Mouse (Mus musculus) neural tube, embryonic 12.5 days (tissue): ENCODE measurements around the gene Msrb3. TPM values are rescaled to one million over a fixed set of nuclear protein-coding genes. Genes with fewer than 3 reads are reported as not detected.

Source experiments
- ATAC-seq: fragments of 200-750 bp; cut with Nextera tagmentation; 2 replicates; pipeline ENCODE4 v1.8.0; 2017; ENCODE audit warnings: low read depth, mild to moderate bottlenecking, moderate TSS enrichment, moderate library complexity; ENCODE audit not compliant: low FRiP score
- H3K27ac ChIP-seq: fragments of 300-500 bp; sonication (generic); 2 replicates; pipeline ENCODE4 v1.5.1; 2016
- H3K27me3 ChIP-seq: fragments of 300-500 bp; sonication (generic); replicated peaks from 2 replicates; pipeline ENCODE4 v1.6.1; 2016; ENCODE audit warnings: mild to moderate bottlenecking
- H3K36me3 ChIP-seq: fragments of 300-500 bp; sonication (generic); 2 replicates; pipeline ENCODE4 v1.6.1; 2016; ENCODE audit warnings: mild to moderate bottlenecking
- H3K4me1 ChIP-seq: fragments of 300-500 bp; sonication (generic); 2 replicates; pipeline ENCODE4 v1.6.1; 2016
- H3K4me2 ChIP-seq: fragments of 300-500 bp; sonication (generic); replicated peaks from 2 replicates; pipeline ENCODE4 v1.6.1; 2016; ENCODE audit warnings: mild to moderate bottlenecking
- H3K4me3 ChIP-seq: fragments of 300-500 bp; sonication (generic); 2 replicates; pipeline ENCODE4 v1.5.1; 2016
- H3K9ac ChIP-seq: fragments of 300-500 bp; sonication (generic); 2 replicates; pipeline ENCODE4 v1.6.1; 2016; ENCODE audit warnings: mild to moderate bottlenecking
- H3K9me3 ChIP-seq: fragments of 300-500 bp; sonication (generic); 2 replicates; pipeline ENCODE4 v1.6.1; 2016; ENCODE audit warnings: mild to moderate bottlenecking
- WGBS: fragments of 180-500 bp; shearing (Covaris S2); methylation state at CpG from one replicate; pipeline ENCODE4 v1.1.7; 2016; 5-methylcytosine and 5-hydroxymethylcytosine counted together
- polyA plus RNA-seq: library from polyadenylated mRNA; unstranded; fragments of >200 nt; fragmentation: Nextera tagmentation; extraction: Ambion mirVana; gene quantifications from 2 replicates; pipeline ENCODE4 v1.2.1, GENCODE M21; 2016

The Msrb3 gene
- polyA plus RNA-seq, 1 experiment from 2014 or later, result 3.5 TPM

DNA sequence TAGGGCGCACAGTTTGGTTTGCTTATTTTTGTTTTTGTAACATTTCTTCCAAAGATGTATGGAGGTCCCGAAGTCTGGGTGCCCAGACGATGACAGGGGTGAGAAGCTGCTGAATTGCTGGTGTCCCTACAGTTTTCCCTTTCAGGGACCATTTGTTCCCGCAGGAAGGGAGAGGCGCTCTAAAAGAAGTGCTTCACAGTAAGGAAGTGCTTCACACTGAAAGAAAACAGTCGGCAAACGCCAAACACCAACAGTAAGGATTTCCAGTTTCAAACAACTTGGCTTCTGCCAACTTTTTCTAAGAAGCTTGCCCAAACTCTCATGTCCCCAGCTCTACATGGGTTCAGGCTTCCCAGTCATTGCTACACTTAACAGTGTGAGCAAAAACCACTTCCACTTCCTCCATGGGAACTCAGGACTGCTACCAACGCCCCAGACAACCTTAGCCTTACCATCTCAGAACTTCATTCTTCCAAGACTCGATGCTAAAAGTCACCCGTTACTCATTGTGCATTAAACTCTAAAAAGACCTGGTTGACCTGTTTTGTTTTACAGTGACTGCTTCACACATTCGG is 106.6 kb downstream of the Msrb3 start:
- H3K27ac ChIP-seq, result no peak overlapping the region
- 64% methylated on average over 11 of the region's 11 CpGs for WGBS
- no peak for ATAC-seq
- H3K27me3 ChIP-seq, result no peaks in the 10 kb centered on the region
- H3K9ac ChIP-seq, result no peak overlapping the region
- no peaks in the 10 kb centered on the region for H3K36me3 ChIP-seq
- peaks cover 10% of the 10 kb centered on the region; the same call in 1 of the 2 replicates for H3K4me1 ChIP-seq
- no peaks in the 10 kb centered on the region for H3K9me3 ChIP-seq
- H3K4me3 ChIP-seq, result no peak overlapping the region
- no peak overlapping the region for H3K4me2 ChIP-seq

- peaks cover 14% of the 10 kb centered on the region; the same call in 1 of the 2 replicates for H3K4me1 ChIP-seq
- no peak for ATAC-seq
- no peak overlapping the region for H3K27ac ChIP-seq
- H3K9me3 ChIP-seq, result no peaks in the 10 kb centered on the region
- no peak overlapping the region for H3K9ac ChIP-seq
- no peak overlapping the region for H3K4me2 ChIP-seq
- H3K27me3 ChIP-seq, result no peaks in the 10 kb centered on the region
- H3K36me3 ChIP-seq, result no peaks in the 10 kb centered on the region
- WGBS, result 89% methylated on average over 11 of the region's 11 CpGs
- H3K4me3 ChIP-seq, result no peak overlapping the region
Observed at GRCm38 (mm10) chr10:120791438-120791837, 107.5 kb downstream of the Msrb3 start.

DNA sequence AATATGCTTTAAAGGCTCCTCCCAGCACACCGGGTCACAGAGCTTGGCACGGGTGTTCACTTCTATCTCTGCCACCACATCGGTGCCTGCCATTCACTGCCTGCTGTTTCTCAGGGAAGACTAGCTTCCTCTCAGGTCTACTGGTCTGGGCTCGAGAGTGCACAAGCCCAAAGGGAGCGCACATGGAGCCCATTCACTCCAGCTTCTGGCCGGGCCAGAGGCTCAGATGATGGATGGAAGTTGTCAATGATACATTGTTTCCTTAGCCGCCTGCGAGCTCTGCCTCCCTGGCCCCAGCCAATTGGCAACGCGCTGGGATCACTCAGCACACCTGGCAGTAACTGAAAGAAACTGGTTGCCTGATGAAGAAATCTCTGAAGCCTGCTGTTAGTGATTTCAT is 111.7 kb downstream of the Msrb3 start:
- no peak for ATAC-seq
- no peak overlapping the region for H3K4me3 ChIP-seq

DNA sequence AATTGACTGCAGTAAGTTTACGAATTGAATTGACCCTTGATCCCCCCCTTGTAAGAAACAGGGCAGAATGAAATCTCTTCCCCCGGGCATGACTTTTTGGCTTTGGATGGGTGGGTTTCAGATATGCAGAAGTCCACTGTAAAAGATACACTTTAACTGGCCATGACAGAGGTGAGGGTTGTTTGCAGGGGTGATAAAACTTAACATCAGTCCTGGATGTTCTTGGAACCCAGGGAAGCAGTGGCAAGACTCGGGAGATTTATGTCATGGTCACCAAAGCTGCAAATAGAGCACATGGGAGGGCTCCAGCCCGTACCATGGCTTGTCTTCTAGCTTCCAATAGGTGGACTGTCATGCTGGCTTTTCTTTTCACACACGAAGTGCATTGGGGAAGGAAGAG is 114.4 kb downstream of the Msrb3 start:
- Histone ChIP-seq H3K36me3 (no peaks in the 10 kb centered on the region), H3K4me1 (peaks cover 17% of the 10 kb centered on the region; the same call in 1 of the 2 replicates), H3K27ac (no peak overlapping the region), H3K27me3 (no peaks in the 10 kb centered on the region), H3K4me3 (no peak overlapping the region), H3K4me2 (no peak overlapping the region), H3K9me3 (no peaks in the 10 kb centered on the region), H3K9ac (no peak overlapping the region)
- WGBS, result 30% methylated on average over 5 of the region's 5 CpGs
- ATAC-seq, result no peak

More for the DNA sequence above, 111.7 kb downstream of the Msrb3 start:
- 0 out of 2 replicates have a peak overlapping the region, but pooled peaks have one; percentile 23 for H3K4me2 ChIP-seq
- H3K27ac ChIP-seq, result no peak overlapping the region
- no peaks in the 10 kb centered on the region for H3K9me3 ChIP-seq
- peaks cover 17% of the 10 kb centered on the region; the same call in 1 of the 2 replicates for H3K4me1 ChIP-seq
- 9% methylated on average over 10 of the region's 10 CpGs for WGBS
- no peaks in the 10 kb centered on the region for H3K36me3 ChIP-seq
- H3K27me3 ChIP-seq, result no peaks in the 10 kb centered on the region
- H3K9ac ChIP-seq, result no peak overlapping the region

- Histone ChIP-seq H3K27me3 (no peaks in the 10 kb centered on the region), H3K27ac (no peak overlapping the region), H3K4me2 (no peak overlapping the region), H3K4me3 (no peak overlapping the region), H3K9me3 (no peaks in the 10 kb centered on the region), H3K36me3 (no peaks in the 10 kb centered on the region), H3K4me1 (peaks cover 17% of the 10 kb centered on the region; the same call in 1 of the 2 replicates), H3K9ac (no peak overlapping the region)
- WGBS, result 82% methylated on average over 9 of the region's 9 CpGs
- ATAC-seq, result no peak
Observed at GRCm38 (mm10) chr10:120783393-120783792, 115.5 kb downstream of the Msrb3 start.

DNA sequence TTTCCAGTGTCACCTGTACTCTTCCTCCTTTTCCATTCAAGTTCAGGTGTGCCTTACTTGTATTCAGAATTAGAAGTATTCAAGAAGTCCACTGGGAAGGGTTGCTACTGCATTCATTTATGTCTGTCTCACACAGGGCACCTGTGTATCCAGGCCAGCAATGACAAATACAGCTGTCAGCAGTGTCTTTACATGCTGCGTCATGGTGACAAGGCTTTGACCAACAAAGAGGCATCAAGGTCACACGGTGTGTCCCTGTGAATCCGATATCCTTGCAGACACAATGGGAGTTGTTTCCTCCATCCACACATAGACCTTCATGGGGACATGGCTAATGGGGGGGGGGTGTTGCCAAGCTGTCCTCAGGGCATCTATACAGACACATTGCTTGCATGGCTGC is 121.4 kb downstream of the Msrb3 start:
- Histone ChIP-seq H3K9me3 (peaks cover 6% of the 10 kb centered on the region), H3K27me3 (no peaks in the 10 kb centered on the region), H3K36me3 (no peaks in the 10 kb centered on the region), H3K4me2 (no peak overlapping the region), H3K27ac (no peak overlapping the region), H3K4me3 (no peak overlapping the region), H3K9ac (no peak overlapping the region), H3K4me1 (no peaks in the 10 kb centered on the region)
- ATAC-seq, result no peak
- WGBS, result 91% methylated on average over 3 of the region's 3 CpGs

DNA sequence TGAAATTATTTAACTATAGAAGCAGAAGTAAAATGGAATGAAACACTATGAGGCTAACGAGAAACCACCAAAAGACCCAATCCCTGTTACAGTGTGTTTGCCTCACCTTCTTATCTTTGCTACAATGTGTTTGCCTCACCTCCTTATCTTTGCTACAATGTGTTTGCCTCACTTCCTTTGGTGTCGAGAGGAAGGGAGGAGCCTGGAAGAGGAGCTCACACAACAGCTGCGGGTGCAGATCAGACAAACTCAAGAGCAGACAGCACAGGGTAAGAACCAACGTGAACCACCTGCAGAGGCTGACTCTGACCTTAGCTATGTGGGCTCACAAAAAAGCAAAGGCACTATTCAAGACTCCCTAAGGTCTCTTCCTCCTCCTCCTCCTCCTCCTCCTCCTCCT is 123.5 kb downstream of the Msrb3 start:
- peaks cover 6% of the 10 kb centered on the region for H3K9me3 ChIP-seq
- no peak overlapping the region for H3K9ac ChIP-seq
- H3K4me1 ChIP-seq, result no peaks in the 10 kb centered on the region
- H3K4me3 ChIP-seq, result no peak overlapping the region
- WGBS, result 92% methylated on average over 4 of the region's 4 CpGs
- ATAC-seq, result no peak
- no peak overlapping the region for H3K27ac ChIP-seq
- no peak overlapping the region for H3K4me2 ChIP-seq
- H3K27me3 ChIP-seq, result no peaks in the 10 kb centered on the region
- no peaks in the 10 kb centered on the region for H3K36me3 ChIP-seq

GRCm38 (mm10) chr10:120767418-120767817 is 131.5 kb downstream of the Msrb3 start:
- Histone ChIP-seq H3K9ac (no peak overlapping the region), H3K27ac (no peak overlapping the region), H3K4me2 (no peak overlapping the region), H3K9me3 (no peaks in the 10 kb centered on the region), H3K36me3 (no peaks in the 10 kb centered on the region), H3K4me3 (no peak overlapping the region), H3K4me1 (peaks cover 18% of the 10 kb centered on the region), H3K27me3 (no peaks in the 10 kb centered on the region)
- ATAC-seq, result no peak
- WGBS, result 91% methylated on average over 3 of the region's 3 CpGs

DNA sequence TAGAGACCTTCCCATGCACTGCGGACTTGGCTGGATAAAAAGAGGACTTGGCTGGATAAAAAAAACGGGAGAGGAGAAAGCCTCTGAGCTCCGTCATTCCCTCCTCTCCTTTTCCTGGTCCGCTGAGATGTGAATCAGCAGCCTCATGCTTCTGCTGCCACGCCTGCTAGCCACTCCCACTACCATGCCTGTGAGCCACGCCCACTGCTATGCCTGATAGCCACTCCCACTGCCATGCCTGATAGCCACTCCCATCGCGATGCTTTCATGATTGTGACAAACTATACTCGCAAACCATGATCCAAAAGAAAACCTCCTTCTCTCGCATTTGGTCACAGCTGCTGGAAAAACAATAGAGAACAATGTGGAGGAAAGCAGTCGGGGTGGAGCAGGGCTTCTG is 133.5 kb downstream of the Msrb3 start:
- no peaks in the 10 kb centered on the region for H3K9me3 ChIP-seq

DNA sequence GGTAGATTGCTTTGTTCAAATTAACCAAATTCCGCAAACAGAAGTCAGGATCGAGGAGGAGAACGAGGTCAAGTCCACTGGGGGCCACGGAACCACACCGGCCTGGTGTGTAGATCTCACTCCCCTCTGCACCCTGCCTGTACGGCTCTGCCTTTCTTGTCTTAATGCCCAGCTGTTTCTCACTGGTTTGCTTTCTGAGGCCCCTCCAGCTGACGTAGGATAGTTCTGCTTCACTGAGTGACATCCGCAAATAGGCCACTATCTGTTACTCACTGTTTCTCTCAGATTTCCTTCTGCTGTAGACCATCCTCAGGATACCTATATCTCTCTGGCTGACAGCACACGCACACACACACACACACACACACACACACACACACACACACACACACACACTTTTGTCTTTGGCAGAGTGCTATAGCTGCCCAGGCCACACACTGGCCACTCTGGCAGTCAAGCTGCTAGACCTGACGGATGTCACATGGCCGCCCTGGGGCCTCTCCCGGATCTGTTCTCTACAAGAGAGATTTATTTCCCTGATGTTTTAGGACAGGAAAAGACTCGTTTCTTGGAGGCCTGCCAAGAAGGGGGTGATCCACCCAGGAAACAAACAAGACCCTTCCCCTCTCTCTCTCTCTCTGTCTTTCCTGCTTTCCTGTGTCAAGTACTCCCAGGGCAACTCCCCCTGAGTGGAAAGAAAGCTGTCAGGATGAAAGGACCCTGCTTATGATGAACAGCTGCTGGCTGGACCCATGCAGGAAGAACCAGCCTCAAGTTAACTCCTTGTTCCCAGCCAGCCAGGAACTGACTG is 135.0 kb downstream of the Msrb3 start:
- Histone ChIP-seq H3K9me3 (no peaks in the 10 kb centered on the region), H3K4me2 (peak overlapping the region; percentile 36), H3K9ac (0 out of 2 replicates have a peak overlapping the region, but pooled peaks have one; percentile 3), H3K36me3 (no peaks in the 10 kb centered on the region), H3K4me1 (peaks cover 18% of the 10 kb centered on the region), H3K4me3 (no peak overlapping the region), H3K27me3 (no peaks in the 10 kb centered on the region), H3K27ac (0 out of 2 replicates have a peak overlapping the region, but pooled peaks have one; percentile 32)
- 43% methylated on average over 13 of the region's 13 CpGs for WGBS
- peak; percentile 95 for ATAC-seq

More for the DNA sequence above, 133.5 kb downstream of the Msrb3 start:
- no peak overlapping the region for H3K27ac ChIP-seq
- H3K27me3 ChIP-seq, result no peaks in the 10 kb centered on the region
- no peak overlapping the region for H3K4me2 ChIP-seq
- WGBS, result 90% methylated on average over 11 of the region's 11 CpGs
- no peaks in the 10 kb centered on the region for H3K36me3 ChIP-seq
- peaks cover 18% of the 10 kb centered on the region for H3K4me1 ChIP-seq
- no peak for ATAC-seq
- H3K9ac ChIP-seq, result no peak overlapping the region
- H3K4me3 ChIP-seq, result no peak overlapping the region

- no peak overlapping the region for H3K27ac ChIP-seq
- 78% methylated on average over 12 of the region's 12 CpGs for WGBS
- 0 out of 2 replicates have a peak, but pooled peaks have one; percentile 23 for ATAC-seq
- no peak overlapping the region for H3K9ac ChIP-seq
- no peaks in the 10 kb centered on the region for H3K36me3 ChIP-seq
- H3K4me1 ChIP-seq, result peaks cover 18% of the 10 kb centered on the region
- H3K4me3 ChIP-seq, result no peak overlapping the region
- H3K27me3 ChIP-seq, result no peaks in the 10 kb centered on the region
- no peak overlapping the region for H3K4me2 ChIP-seq
- no peaks in the 10 kb centered on the region for H3K9me3 ChIP-seq
Observed at GRCm38 (mm10) chr10:120762958-120763357, 135.9 kb downstream of the Msrb3 start.

DNA sequence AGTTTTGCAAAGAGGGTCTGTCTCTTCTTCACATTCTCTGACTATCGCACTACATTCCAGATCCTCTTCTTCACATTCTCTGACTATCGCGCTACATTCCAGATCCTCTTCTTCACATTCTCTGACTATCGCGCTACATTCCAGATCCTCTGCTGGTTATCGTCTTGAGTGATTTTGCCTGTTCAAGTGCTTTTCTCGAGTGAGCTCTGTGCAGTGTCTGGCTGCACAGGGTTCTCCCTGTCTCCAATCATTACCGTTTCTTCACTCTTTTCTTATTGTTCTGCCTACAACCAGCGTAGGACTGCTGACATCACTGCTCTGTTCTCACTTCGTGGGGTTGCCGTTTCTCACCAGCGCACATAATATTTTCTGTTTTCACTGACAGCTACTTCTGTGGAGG is 138.2 kb downstream of the Msrb3 start:
- Histone ChIP-seq H3K9ac (no peak overlapping the region), H3K27me3 (no peaks in the 10 kb centered on the region), H3K27ac (no peak overlapping the region), H3K4me2 (no peak overlapping the region), H3K36me3 (no peaks in the 10 kb centered on the region), H3K9me3 (no peaks in the 10 kb centered on the region), H3K4me1 (peaks cover 18% of the 10 kb centered on the region), H3K4me3 (no peak overlapping the region)
- WGBS, result 90% methylated on average over 12 of the region's 12 CpGs
- ATAC-seq, result no peak
